Mouse (Mus musculus) spleen, adult 2 months (tissue): Measurements from ENCODE around the gene Tvp23a.

ENCODE experiments used
- CTCF ChIP-seq: fragments of 200-500 bp; IDR thresholded peaks from 2 replicates; pipeline ENCODE4 v1.5.1; 2011; ENCODE audit warnings: mild to moderate bottlenecking, inconsistent platforms; ENCODE audit not compliant: insufficient read depth, insufficient read length, insufficient replicate concordance; ENCODE audit errors: extremely low read depth
- POLR2A ChIP-seq: fragments of 200-500 bp; IDR thresholded peaks from 2 replicates; pipeline ENCODE4 v1.6.1; 2011; ENCODE audit warnings: low read depth, low read length, inconsistent platforms

GRCm38 (mm10) chr16:10436166-10436565 is 11.0 kb downstream of the Tvp23a start:
- TF ChIP-seq CTCF (no peak), POLR2A (no peak)
